Mouse (Mus musculus): ENCODE data around the gene Phykpl. TPM values are rescaled to one million over a fixed set of nuclear protein-coding genes. Genes with fewer than 3 reads are reported as not detected.
"Not testable (repeated sequence)": the region's sequence is repeated elsewhere in the genome, so short reads cannot be mapped to it uniquely, and the experiment has no call there.

Phykpl gene
- polyA plus RNA-seq, 1 experiment from 2014 or later, result 13.3 TPM

DNA sequence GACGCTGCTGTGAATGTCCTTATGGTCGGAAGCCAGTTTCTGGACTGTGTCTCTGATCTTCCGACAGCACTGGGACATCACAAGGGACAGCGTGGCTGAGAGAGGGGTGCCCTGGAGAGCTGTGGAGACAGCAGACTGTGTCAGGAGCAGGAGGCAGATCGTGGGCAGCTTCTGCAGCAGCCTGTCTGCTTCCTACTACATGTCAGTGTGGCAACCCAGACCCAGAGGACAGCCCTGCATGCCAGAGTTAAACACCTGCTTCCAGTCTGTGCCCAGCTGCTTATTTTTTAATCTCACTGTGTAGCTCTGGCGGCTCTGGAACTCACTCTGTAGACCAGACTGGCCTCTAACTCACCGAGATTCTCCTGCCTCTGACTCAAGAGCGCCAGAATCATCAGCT, 43.4 kb downstream of the Phykpl start:
- ATAC-seq (ENCODE audit: low FRiP score, low TSS enrichment), result no peak
- TF ChIP-seq EP300 (optimal IDR thresholded peaks at IDR 0.05), result no peak
- no peak for TF ChIP-seq CTCF (IDR thresholded peaks at IDR 0.05; ENCODE audit: low read depth)
- H3K27ac ChIP-seq (replicated peaks), result no peak overlapping the region
- no peak for DNase-seq (ENCODE audit: low spot score)
- no peaks in the 10 kb centered on the region for H3K9me3 ChIP-seq (ENCODE audit: control insufficient read depth, low read length)
- no peak overlapping the region for H3K9ac ChIP-seq (ENCODE audit: low read length)
- H3K4me2 ChIP-seq (replicated peaks; ENCODE audit: low read depth), result no peak overlapping the region
- H3K4me3 ChIP-seq (ENCODE audit: low read depth, low read length), result no peak overlapping the region
- 78% methylated on average over 8 of the region's 8 CpGs for WGBS
- no peaks in the 10 kb centered on the region for H3K4me1 ChIP-seq (replicated peaks; ENCODE audit: control insufficient read depth, insufficient read depth)
- H3K27me3 ChIP-seq (ENCODE audit: control insufficient read depth, insufficient read depth, low read length), result no peaks in the 10 kb centered on the region
- peaks cover 26% of the 10 kb centered on the region for H3K36me3 ChIP-seq (ENCODE audit: control insufficient read depth, insufficient read depth, low read length)

DNA sequence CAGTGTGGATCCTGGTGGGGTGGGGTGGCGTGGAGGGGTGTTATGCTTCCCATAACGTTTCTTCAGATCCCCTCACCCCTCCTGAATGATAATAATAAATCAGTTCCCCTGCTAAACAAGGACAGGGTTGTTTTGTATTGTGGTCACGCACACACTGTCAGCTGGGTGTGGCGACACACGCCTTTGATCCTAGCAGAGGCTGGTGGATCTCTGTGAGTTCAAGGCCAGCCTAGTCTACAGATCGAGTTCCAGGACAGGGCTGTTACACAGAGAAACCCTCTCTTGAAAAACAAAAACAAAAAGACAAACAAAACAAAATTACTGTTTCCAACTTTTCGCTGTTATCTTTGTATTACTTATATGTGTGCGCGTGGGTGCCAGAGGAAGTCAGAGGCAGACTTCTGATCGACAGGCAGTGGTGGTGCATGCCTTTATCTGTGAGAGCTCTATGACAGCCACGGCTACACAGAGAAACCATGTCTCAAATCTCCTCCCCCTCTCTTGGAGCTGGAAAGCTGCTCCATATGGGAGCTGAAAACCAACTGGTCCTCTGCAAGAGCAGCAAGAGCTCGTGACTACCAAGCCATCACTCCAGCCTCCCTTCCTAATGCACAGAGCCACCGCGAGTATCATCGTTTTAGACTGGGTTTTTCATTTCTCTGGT, 45.2 kb downstream of the Phykpl start:
- no peak overlapping the region for H3K27ac ChIP-seq (replicated peaks)
- H3K9me3 ChIP-seq (ENCODE audit: control insufficient read depth, low read length), result no peaks in the 10 kb centered on the region
- 79% methylated on average over 15 of the region's 15 CpGs for WGBS
- TF ChIP-seq EP300 (optimal IDR thresholded peaks at IDR 0.05) (no peak), CTCF (IDR thresholded peaks at IDR 0.05; ENCODE audit: low read depth) (no peak)
- no peaks in the 10 kb centered on the region for H3K27me3 ChIP-seq (ENCODE audit: control insufficient read depth, insufficient read depth, low read length)
- H3K4me3 ChIP-seq (ENCODE audit: low read depth, low read length), result no peak overlapping the region
- no peaks in the 10 kb centered on the region for H3K4me1 ChIP-seq (replicated peaks; ENCODE audit: control insufficient read depth, insufficient read depth)
- no peak for DNase-seq (ENCODE audit: low spot score)
- H3K36me3 ChIP-seq (ENCODE audit: control insufficient read depth, insufficient read depth, low read length), result peaks cover 13% of the 10 kb centered on the region
- H3K9ac ChIP-seq (ENCODE audit: low read length), result no peak overlapping the region
- no peak overlapping the region for H3K4me2 ChIP-seq (replicated peaks; ENCODE audit: low read depth)
- ATAC-seq (ENCODE audit: low FRiP score, low TSS enrichment), result no peak

DNA sequence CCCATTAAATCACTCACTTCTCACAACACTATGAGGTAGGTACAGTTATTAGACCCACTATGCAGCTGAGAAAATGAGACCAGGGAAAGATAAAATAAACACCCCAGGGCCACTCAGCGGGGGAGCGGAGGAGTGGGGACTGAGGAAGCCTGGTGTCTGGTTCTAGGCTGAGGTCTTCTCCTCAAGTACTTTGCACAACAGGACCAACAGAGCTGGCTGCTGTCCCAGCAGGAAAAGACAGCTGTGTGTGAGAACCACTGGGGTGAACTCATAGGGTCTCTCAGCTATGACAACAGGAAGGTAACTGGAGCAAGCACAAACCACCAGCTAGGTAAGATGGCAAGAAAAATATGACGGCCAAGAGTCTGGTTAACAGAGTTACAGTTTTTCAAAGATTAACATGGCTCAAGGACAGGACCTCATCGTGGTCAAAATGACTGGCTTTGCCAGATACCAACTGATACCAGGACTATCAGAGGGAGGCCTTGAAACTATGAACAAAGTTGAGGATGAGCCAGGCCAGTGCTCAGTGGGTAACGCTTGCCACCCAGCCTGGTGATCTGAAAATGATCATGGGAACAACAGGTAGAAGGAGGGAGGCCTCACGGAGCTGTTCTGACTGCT, 47.7 kb downstream of the Phykpl start:
- 81% methylated on average over 6 of the region's 6 CpGs for WGBS
- Histone ChIP-seq H3K9me3 (ENCODE audit: control insufficient read depth, low read length) (no peaks in the 10 kb centered on the region), H3K4me2 (replicated peaks; ENCODE audit: low read depth) (no peak overlapping the region), H3K4me3 (ENCODE audit: low read depth, low read length) (no peak overlapping the region), H3K27ac (replicated peaks) (no peak overlapping the region), H3K27me3 (ENCODE audit: control insufficient read depth, insufficient read depth, low read length) (no peaks in the 10 kb centered on the region), H3K4me1 (replicated peaks; ENCODE audit: control insufficient read depth, insufficient read depth) (no peaks in the 10 kb centered on the region), H3K9ac (ENCODE audit: low read length) (no peak overlapping the region), H3K36me3 (ENCODE audit: control insufficient read depth, insufficient read depth, low read length) (peaks cover 8% of the 10 kb centered on the region; the same call in 1 of the 2 replicates)
- TF ChIP-seq EP300 (optimal IDR thresholded peaks at IDR 0.05) (no peak), CTCF (IDR thresholded peaks at IDR 0.05; ENCODE audit: low read depth) (no peak)
- ATAC-seq (ENCODE audit: low FRiP score, low TSS enrichment) (no peak), DNase-seq (ENCODE audit: low spot score) (no peak)

GRCm38 (mm10) chr11:51633200-51633599, 48.6 kb downstream of the Phykpl start:
- not testable (repeated sequence) for DNase-seq (ENCODE audit: low spot score); ATAC-seq (ENCODE audit: low FRiP score, low TSS enrichment); H3K27me3 ChIP-seq (ENCODE audit: control insufficient read depth, insufficient read depth, low read length); H3K9ac ChIP-seq (ENCODE audit: low read length); H3K27ac ChIP-seq (replicated peaks); H3K36me3 ChIP-seq (ENCODE audit: control insufficient read depth, insufficient read depth, low read length); H3K9me3 ChIP-seq (ENCODE audit: control insufficient read depth, low read length); H3K4me1 ChIP-seq (replicated peaks; ENCODE audit: control insufficient read depth, insufficient read depth); H3K4me2 ChIP-seq (replicated peaks; ENCODE audit: low read depth); H3K4me3 ChIP-seq (ENCODE audit: low read depth, low read length)
- 84% methylated on average over 7 of the region's 7 CpGs for WGBS

GRCm38 (mm10) chr11:51633721-51634120, 49.2 kb downstream of the Phykpl start:
- Histone ChIP-seq H3K4me1 (replicated peaks; ENCODE audit: control insufficient read depth, insufficient read depth) (no peaks in the 10 kb centered on the region), H3K4me2 (replicated peaks; ENCODE audit: low read depth) (no peak overlapping the region), H3K36me3 (ENCODE audit: control insufficient read depth, insufficient read depth, low read length) (no peaks in the 10 kb centered on the region; the same call in 1 of the 2 replicates), H3K27ac (replicated peaks) (no peak overlapping the region), H3K27me3 (ENCODE audit: control insufficient read depth, insufficient read depth, low read length) (no peaks in the 10 kb centered on the region), H3K9ac (ENCODE audit: low read length) (no peak overlapping the region), H3K4me3 (ENCODE audit: low read depth, low read length) (no peak overlapping the region), H3K9me3 (ENCODE audit: control insufficient read depth, low read length) (no peaks in the 10 kb centered on the region)
- WGBS, result 94% methylated on average over 3 of the region's 3 CpGs
- TF ChIP-seq CTCF (IDR thresholded peaks at IDR 0.05; ENCODE audit: low read depth) (no peak), EP300 (optimal IDR thresholded peaks at IDR 0.05) (no peak)
- no peak for DNase-seq (ENCODE audit: low spot score)
- no peak for ATAC-seq (ENCODE audit: low FRiP score, low TSS enrichment)

- ATAC-seq (ENCODE audit: low FRiP score, low TSS enrichment) (no peak), DNase-seq (ENCODE audit: low spot score) (no peak)
- Histone ChIP-seq H3K27ac (replicated peaks) (peak overlapping the region; percentile 92), H3K4me2 (replicated peaks; ENCODE audit: low read depth) (peak overlapping the region; percentile 79), H3K4me3 (ENCODE audit: low read depth, low read length) (peak overlapping the region; percentile 71), H3K9me3 (ENCODE audit: control insufficient read depth, low read length) (no peaks in the 10 kb centered on the region), H3K9ac (ENCODE audit: low read length) (peak overlapping the region; percentile 76), H3K27me3 (ENCODE audit: control insufficient read depth, insufficient read depth, low read length) (no peaks in the 10 kb centered on the region), H3K4me1 (replicated peaks; ENCODE audit: control insufficient read depth, insufficient read depth) (no peaks in the 10 kb centered on the region), H3K36me3 (ENCODE audit: control insufficient read depth, insufficient read depth, low read length) (no peaks in the 10 kb centered on the region)
- 9% methylated on average over 6 of the region's 6 CpGs for WGBS
- TF ChIP-seq CTCF (IDR thresholded peaks at IDR 0.05; ENCODE audit: low read depth) (no peak), EP300 (optimal IDR thresholded peaks at IDR 0.05) (no peak)
Measured at GRCm38 (mm10) chr11:51635127-51635524, 50.6 kb downstream of the Phykpl start.

Measured in stomach, postnatal 0 days (tissue).